Mouse (Mus musculus) kidney, embryonic 16.5 days (tissue): ENCODE results near the gene Cfap57. TPM values are rescaled to one million over a fixed set of nuclear protein-coding genes. Genes with fewer than 3 reads are reported as not detected.

Experiments used
- ATAC-seq: fragments of 200-750 bp; cut with Nextera tagmentation; 2 replicates; pipeline ENCODE4 v1.8.0; 2017; ENCODE audit warnings: moderate TSS enrichment; ENCODE audit not compliant: low FRiP score, low TSS enrichment
- H3K27ac ChIP-seq: fragments of 300-500 bp; sonication (generic); 2 replicates; pipeline ENCODE4 v1.5.1; 2014; ENCODE audit warnings: low read length
- H3K27me3 ChIP-seq: fragments of 300-500 bp; sonication (generic); 2 replicates; pipeline ENCODE4 v1.6.1; 2014; ENCODE audit warnings: low read length, control low read depth, mixed read lengths; ENCODE audit not compliant: insufficient read depth
- H3K36me3 ChIP-seq: fragments of 300-500 bp; sonication (generic); 2 replicates; pipeline ENCODE4 v1.6.1; 2014; ENCODE audit warnings: low read length, control low read depth, mixed read lengths; ENCODE audit not compliant: insufficient read depth
- H3K4me1 ChIP-seq: fragments of 300-500 bp; sonication (generic); 2 replicates; pipeline ENCODE4 v1.6.1; 2014; ENCODE audit warnings: low read length, control low read depth, mixed read lengths; ENCODE audit not compliant: insufficient read depth
- H3K4me2 ChIP-seq: fragments of 300-500 bp; sonication (generic); replicated peaks from 2 replicates; pipeline ENCODE4 v1.6.1; 2014; ENCODE audit warnings: low read depth, low read length
- H3K4me3 ChIP-seq: fragments of 300-500 bp; sonication (generic); 2 replicates; pipeline ENCODE4 v1.5.1; 2014; ENCODE audit warnings: mild to moderate bottlenecking, low read length
- H3K9ac ChIP-seq: fragments of 300-500 bp; sonication (generic); replicated peaks from 2 replicates; pipeline ENCODE4 v1.6.1; 2014; ENCODE audit warnings: low read length
- H3K9me3 ChIP-seq: fragments of 300-500 bp; sonication (generic); 2 replicates; pipeline ENCODE4 v1.6.1; 2016; ENCODE audit warnings: low read length, control low read depth
- WGBS: fragments of 180-500 bp; shearing (Covaris S2); extraction: QIAGEN DNeasy Blood & Tissue Kit; methylation state at CpG from one replicate; pipeline ENCODE4 v1.1.7; 2014; 5-methylcytosine and 5-hydroxymethylcytosine counted together
- polyA plus RNA-seq: library from polyadenylated mRNA; unstranded; fragments of >200 nt; fragmentation: Nextera tagmentation; extraction: Ambion mirVana; gene quantifications from 2 replicates; pipeline ENCODE4 v1.2.1, GENCODE M21; 2015

The Cfap57 gene
- polyA plus RNA-seq, 1 experiment from 2014 or later, result 0.10 TPM

DNA sequence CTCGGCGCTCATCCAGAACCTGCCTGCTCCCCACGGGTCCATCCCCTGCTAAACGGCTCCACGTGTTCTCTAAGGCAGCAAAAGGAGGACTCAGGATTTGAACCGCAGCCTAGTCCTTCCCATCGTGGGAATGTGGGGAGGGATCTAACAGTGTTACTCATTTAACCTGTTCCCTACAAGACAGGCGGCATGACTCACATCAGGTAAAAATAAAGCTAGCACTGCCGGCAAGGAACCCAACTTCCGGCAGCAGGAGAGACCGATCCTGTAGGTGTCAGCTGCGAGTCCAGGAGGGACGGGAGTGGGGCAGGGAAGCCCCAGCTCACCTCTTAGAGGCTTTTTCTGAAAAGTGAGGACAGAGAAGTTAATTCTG, 77.4 kb downstream of the Cfap57 start:
- peak overlapping the region; percentile 87 for H3K27ac ChIP-seq
- H3K9ac ChIP-seq, result peak overlapping the region; percentile 54
- 18% methylated on average over 13 of the region's 13 CpGs for WGBS
- peak overlapping the region; percentile 60 for H3K4me2 ChIP-seq
- H3K9me3 ChIP-seq, result no peaks in the 10 kb centered on the region
- peaks cover 12% of the 10 kb centered on the region for H3K4me1 ChIP-seq
- H3K36me3 ChIP-seq, result no peaks in the 10 kb centered on the region
- H3K4me3 ChIP-seq, result peak overlapping the region; percentile 46
- peak; percentile 40; the same call in 1 of the 2 replicates for ATAC-seq
- H3K27me3 ChIP-seq, result no peaks in the 10 kb centered on the region

- no peak for ATAC-seq
- Histone ChIP-seq H3K27ac (peak overlapping the region; percentile 87), H3K36me3 (no peaks in the 10 kb centered on the region), H3K4me2 (peak overlapping the region; percentile 60), H3K4me3 (peak overlapping the region; percentile 46; the same call in 1 of the 2 replicates), H3K9ac (no peak overlapping the region), H3K27me3 (no peaks in the 10 kb centered on the region), H3K4me1 (peaks cover 12% of the 10 kb centered on the region), H3K9me3 (no peaks in the 10 kb centered on the region)
- WGBS, result 59% methylated on average over 9 of the region's 9 CpGs
These were observed 77.9 kb downstream of the Cfap57 start for GRCm38 (mm10) chr4:118542510-118543157.

DNA sequence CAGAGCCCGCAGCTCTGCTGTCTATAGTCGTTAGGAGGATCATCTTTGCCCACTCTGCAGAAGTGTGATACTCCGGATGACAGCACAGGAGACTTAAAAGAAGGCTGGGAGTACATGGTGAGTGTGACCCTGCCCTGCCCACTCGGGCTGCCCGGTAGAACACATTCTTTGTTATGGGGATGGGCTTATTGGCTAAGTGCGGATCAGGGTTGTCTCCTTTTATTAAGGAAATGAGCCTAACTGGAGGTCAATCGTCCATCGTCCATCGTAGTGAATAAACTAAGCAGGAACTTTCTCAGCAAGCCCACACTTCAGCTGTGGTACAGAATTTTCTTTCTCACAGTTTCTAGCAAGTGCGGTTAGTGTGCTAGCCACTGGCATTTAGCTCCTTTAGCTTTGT, 80.7 kb downstream of the Cfap57 start:
- H3K4me1 ChIP-seq, result peaks cover 12% of the 10 kb centered on the region
- H3K4me3 ChIP-seq, result no peak overlapping the region
- no peak overlapping the region for H3K4me2 ChIP-seq
- no peak for ATAC-seq
- no peaks in the 10 kb centered on the region for H3K9me3 ChIP-seq
- no peaks in the 10 kb centered on the region for H3K27me3 ChIP-seq
- 19% methylated on average over 10 of the region's 10 CpGs for WGBS
- no peaks in the 10 kb centered on the region for H3K36me3 ChIP-seq
- H3K27ac ChIP-seq, result no peak overlapping the region
- H3K9ac ChIP-seq, result no peak overlapping the region

- H3K9ac ChIP-seq, result no peak overlapping the region; the same call in 1 of the 2 replicates
- H3K4me3 ChIP-seq, result no peak overlapping the region
- WGBS, result 30% methylated on average over 6 of the region's 6 CpGs
These were observed 82.8 kb downstream of the Cfap57 start for GRCm38 (mm10) chr4:118537801-118538200.

GRCm38 (mm10) chr4:118535610-118536009, 85.0 kb downstream of the Cfap57 start:
- Histone ChIP-seq H3K9ac (no peak overlapping the region), H3K4me2 (no peak overlapping the region), H3K9me3 (no peaks in the 10 kb centered on the region), H3K27ac (peak overlapping the region; percentile 38; the same call in 1 of the 2 replicates), H3K36me3 (no peaks in the 10 kb centered on the region), H3K27me3 (no peaks in the 10 kb centered on the region), H3K4me1 (peaks cover 21% of the 10 kb centered on the region), H3K4me3 (no peak overlapping the region)
- 68% methylated on average over 6 of the region's 6 CpGs for WGBS
- ATAC-seq, result peak; percentile 49; the same call in 1 of the 2 replicates

More at GRCm38 (mm10) chr4:118537801-118538200, 82.8 kb downstream of the Cfap57 start:
- no peak for ATAC-seq
- H3K9me3 ChIP-seq, result no peaks in the 10 kb centered on the region
- H3K27ac ChIP-seq, result peak overlapping the region; percentile 27; the same call in 1 of the 2 replicates
- H3K36me3 ChIP-seq, result no peaks in the 10 kb centered on the region
- no peaks in the 10 kb centered on the region for H3K27me3 ChIP-seq
- H3K4me1 ChIP-seq, result peaks cover 13% of the 10 kb centered on the region
- no peak overlapping the region for H3K4me2 ChIP-seq

DNA sequence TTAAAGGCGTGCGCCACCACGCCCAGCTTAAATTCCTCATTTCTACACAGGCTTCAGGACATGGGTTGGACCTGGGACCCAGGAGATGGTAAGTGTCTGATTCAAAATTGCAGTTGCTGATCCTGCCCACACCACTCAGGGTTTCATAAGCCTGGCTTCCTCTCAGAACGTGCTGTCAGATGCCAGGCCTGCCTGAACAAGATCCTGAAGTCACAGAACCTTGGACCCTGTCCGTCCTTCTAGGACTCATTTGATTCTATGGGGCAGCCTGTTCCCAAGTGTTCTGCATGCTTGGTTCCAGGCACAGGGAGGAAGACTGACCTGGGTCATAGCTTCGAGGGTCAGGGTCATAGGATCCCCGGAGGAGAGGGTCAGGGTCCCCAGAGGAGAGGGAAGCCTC, 87.0 kb downstream of the Cfap57 start:
- Histone ChIP-seq H3K36me3 (no peaks in the 10 kb centered on the region), H3K9me3 (no peaks in the 10 kb centered on the region), H3K9ac (no peak overlapping the region), H3K4me2 (no peak overlapping the region), H3K27ac (peak overlapping the region; percentile 57), H3K4me1 (peaks cover 19% of the 10 kb centered on the region), H3K4me3 (no peak overlapping the region), H3K27me3 (no peaks in the 10 kb centered on the region)
- 67% methylated on average over 7 of the region's 7 CpGs for WGBS
- peak; percentile 40; the same call in 1 of the 2 replicates for ATAC-seq

DNA sequence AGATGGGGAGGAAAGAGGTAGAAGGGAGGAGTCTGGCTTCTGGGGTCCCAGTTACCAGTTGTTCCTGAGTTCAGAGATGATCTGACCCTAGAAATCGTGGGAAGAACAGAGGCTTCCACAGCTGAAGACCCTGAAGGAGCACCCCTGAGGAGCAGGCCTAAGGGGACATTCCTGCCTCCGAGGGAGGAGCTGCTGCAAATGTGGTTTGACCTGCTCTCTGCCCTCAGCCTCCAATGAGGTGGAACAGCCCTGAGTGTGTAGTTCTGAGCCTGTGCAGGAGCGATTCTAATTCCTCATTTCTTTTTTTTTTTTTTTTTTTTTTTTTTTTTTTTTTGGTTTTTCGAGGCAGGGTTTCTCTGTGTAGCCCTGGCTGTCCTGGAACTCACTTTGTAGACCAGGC, 87.4 kb downstream of the Cfap57 start:
- Histone ChIP-seq H3K36me3 (no peaks in the 10 kb centered on the region), H3K27me3 (no peaks in the 10 kb centered on the region), H3K4me1 (peaks cover 19% of the 10 kb centered on the region), H3K9ac (no peak overlapping the region), H3K9me3 (no peaks in the 10 kb centered on the region), H3K4me2 (no peak overlapping the region), H3K4me3 (no peak overlapping the region), H3K27ac (peak overlapping the region; percentile 57)
- WGBS, result 18% methylated on average over 3 of the region's 4 CpGs
- ATAC-seq, result peak; percentile 87

- H3K4me1 ChIP-seq, result peaks cover 19% of the 10 kb centered on the region
- H3K27ac ChIP-seq, result peak overlapping the region; percentile 19
- H3K9me3 ChIP-seq, result no peaks in the 10 kb centered on the region
- WGBS, result 53% methylated on average over 5 of the region's 5 CpGs
- no peak overlapping the region for H3K9ac ChIP-seq
- ATAC-seq, result peak; percentile 23; the same call in 1 of the 2 replicates
- no peak overlapping the region for H3K4me2 ChIP-seq
- no peaks in the 10 kb centered on the region for H3K27me3 ChIP-seq
- H3K4me3 ChIP-seq, result no peak overlapping the region
- no peaks in the 10 kb centered on the region for H3K36me3 ChIP-seq
These were observed 87.9 kb downstream of the Cfap57 start for GRCm38 (mm10) chr4:118532663-118533062.

DNA sequence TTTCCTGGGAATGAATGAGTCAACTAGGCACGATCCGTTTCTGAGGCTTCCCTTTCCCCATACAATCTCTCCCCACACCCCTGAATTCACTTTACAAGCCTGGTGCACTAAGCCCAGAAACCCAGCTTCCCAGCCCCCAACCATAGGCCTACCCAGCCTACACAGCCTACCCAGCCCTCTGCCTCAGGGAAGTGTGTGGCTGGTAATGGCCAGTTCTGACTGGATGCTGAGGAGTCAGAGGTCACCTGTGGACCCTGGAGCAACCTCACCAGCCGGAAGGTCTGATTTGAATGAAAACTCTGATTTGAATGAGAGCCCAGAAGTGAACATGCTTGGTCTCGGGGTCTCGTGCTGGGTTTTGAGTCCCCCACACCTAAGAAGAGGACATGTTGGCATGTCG, 92.9 kb downstream of the Cfap57 start:
- Histone ChIP-seq H3K27ac (peak overlapping the region; percentile 83), H3K4me1 (peaks cover 18% of the 10 kb centered on the region), H3K9ac (no peak overlapping the region), H3K27me3 (no peaks in the 10 kb centered on the region), H3K9me3 (no peaks in the 10 kb centered on the region), H3K36me3 (no peaks in the 10 kb centered on the region), H3K4me2 (peak overlapping the region; percentile 45), H3K4me3 (peak overlapping the region; percentile 37)
- 83% methylated on average over 6 of the region's 6 CpGs for WGBS
- ATAC-seq, result peak; percentile 68; the same call in 1 of the 2 replicates

DNA sequence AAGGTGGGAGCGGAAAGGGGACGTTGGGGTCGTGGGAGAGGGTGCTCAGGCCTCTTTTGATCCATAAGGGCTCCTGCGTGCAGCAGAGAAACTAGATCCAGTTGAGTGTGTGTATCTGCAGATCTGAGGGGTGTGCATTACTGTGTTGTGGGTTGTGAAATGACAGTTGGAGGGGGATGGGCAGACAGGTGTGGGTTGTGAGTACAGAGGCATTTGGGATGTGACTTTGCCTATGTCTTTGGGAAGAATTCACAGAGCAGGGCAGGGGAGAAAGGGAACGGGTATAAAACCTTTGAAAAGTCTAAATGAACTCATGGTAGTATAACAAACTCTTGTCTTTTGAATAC, 93.3 kb downstream of the Cfap57 start:
- H3K4me2 ChIP-seq, result peak overlapping the region; percentile 45
- H3K4me1 ChIP-seq, result peaks cover 14% of the 10 kb centered on the region
- H3K9ac ChIP-seq, result peak overlapping the region; percentile 48
- no peaks in the 10 kb centered on the region for H3K27me3 ChIP-seq
- H3K4me3 ChIP-seq, result peak overlapping the region; percentile 37
- H3K27ac ChIP-seq, result peak overlapping the region; percentile 83
- no peaks in the 10 kb centered on the region for H3K9me3 ChIP-seq
- ATAC-seq, result 0 out of 2 replicates have a peak, but pooled peaks have one; percentile 8
- H3K36me3 ChIP-seq, result no peaks in the 10 kb centered on the region
- WGBS, result 38% methylated on average over 5 of the region's 5 CpGs
